Mouse (Mus musculus): Measurements from ENCODE around the gene Pgs1. TPM values are rescaled to one million over a fixed set of nuclear protein-coding genes. Genes with fewer than 3 reads are reported as not detected.

The Pgs1 gene
- polyA plus RNA-seq, 1 experiment from 2014 or later = 14.6 TPM

DNA sequence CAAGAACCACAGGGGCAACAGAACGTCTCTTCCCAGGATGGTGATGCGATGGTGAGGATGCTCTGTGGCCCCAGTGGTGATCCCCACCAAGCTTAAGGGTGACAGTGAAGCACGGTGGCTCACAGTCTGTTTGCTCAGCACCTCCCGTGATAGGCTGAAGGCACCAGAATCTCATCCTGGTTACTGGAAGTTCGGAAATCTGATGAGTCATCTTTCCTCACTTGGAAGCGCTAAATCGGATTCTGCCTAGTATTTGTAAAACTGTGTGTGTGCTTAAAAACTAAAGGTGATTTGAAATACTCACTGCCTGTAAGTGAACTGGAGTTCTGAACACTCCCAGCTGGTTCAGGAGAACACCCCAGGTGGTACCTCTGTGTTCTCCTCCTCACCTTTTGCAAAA, 2.3 kb upstream of the Pgs1 start:
- H3K36me3 ChIP-seq (replicated peaks) = no peaks in the 10 kb centered on the region
- peaks cover 17% of the 10 kb centered on the region for H3K27me3 ChIP-seq
- no peak for ATAC-seq (ENCODE audit: insufficient read depth)
- no peak overlapping the region for H3K4me2 ChIP-seq
- no peak overlapping the region for H3K27ac ChIP-seq (replicated peaks)
- 58% methylated on average over 7 of the region's 7 CpGs for WGBS (ENCODE audit: insufficient replicate concordance)
- H3K9ac ChIP-seq = no peak overlapping the region
- peaks cover 26% of the 10 kb centered on the region for H3K4me1 ChIP-seq (replicated peaks)
- H3K9me3 ChIP-seq (replicated peaks) = no peaks in the 10 kb centered on the region
- H3K4me3 ChIP-seq (replicated peaks) = no peak overlapping the region

DNA sequence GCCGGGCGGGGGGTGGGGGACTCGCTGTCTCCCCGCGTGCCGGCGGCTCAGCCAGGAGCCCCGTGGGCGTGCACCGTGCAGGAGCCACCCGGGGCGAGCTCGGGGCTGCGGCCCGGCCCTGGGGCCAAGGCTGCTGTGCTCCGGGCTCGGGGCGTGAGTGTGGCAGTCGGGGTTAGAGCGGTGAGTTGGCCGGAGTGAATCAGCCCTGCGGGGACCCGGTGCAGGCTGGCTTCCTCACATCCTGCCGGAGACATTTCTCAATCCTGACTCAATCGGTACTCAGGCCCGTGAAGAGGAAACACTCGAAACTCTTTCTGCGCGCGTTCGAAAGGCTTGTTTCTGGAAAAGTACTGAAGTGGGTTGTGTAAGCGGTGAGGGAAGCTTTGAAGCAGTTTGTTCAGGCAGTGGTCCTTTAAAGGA, 950 bp downstream of the Pgs1 start:
- Histone ChIP-seq H3K27me3 (peaks cover 5% of the 10 kb centered on the region; the same call in 1 of the 2 replicates), H3K4me3 (replicated peaks) (peak overlapping the region; percentile 84), H3K4me2 (peak overlapping the region; percentile 94), H3K9me3 (replicated peaks) (no peaks in the 10 kb centered on the region), H3K9ac (peak overlapping the region; percentile 87), H3K36me3 (replicated peaks) (no peaks in the 10 kb centered on the region), H3K27ac (replicated peaks) (peak overlapping the region; percentile 81), H3K4me1 (replicated peaks) (peaks cover 58% of the 10 kb centered on the region)
- WGBS (ENCODE audit: insufficient replicate concordance) = under 1% methylated on average over 32 of the region's 32 CpGs
- ATAC-seq (ENCODE audit: insufficient read depth) = peak; percentile 77

DNA sequence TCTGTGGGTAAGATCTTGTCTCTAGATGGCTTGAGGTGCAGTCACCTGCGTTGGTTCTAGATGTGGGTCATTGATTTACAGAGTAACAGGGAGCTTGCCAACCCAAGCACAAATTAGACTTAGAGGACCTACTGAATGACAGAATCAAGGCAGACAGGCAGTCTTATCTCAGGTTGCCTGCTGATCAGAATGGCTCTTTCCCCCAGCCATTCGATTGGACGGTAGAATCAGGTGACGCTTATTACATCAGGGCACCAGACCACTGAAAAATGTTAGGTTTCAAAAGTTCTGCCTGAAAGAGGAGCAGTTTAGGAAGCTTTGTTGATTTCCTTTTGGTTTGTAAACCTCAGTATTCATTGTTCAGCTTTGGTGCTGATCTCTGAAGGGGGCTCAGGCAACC, 1.9 kb downstream of the Pgs1 start:
- 21% methylated on average over 4 of the region's 4 CpGs for whole genome bisulfite sequencing (ENCODE audit: insufficient replicate concordance)

DNA sequence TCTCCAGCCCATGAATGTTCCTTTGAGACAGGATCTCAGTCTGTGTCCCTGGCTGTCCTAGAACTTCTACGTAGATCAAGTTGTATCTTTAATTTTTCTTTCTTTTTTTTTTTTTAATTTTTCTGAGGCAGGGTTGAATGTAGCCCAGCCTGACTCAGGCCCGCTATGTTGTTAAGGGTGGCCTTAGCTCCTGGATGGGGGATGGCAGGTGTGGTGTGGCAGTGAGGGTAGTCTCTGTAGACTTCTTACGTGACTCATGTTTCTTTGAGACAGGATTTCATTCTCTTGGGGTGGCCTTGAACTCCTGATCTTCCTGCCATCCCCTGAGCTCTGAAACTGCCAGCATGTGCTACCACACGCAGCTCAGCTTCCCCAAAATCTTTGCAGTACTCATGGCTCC, 3.1 kb downstream of the Pgs1 start:
- H3K27ac ChIP-seq (replicated peaks) = peak overlapping the region; percentile 38
- H3K27me3 ChIP-seq = no peaks in the 10 kb centered on the region
- peak overlapping the region; percentile 94 for H3K4me2 ChIP-seq
- no peaks in the 10 kb centered on the region for H3K36me3 ChIP-seq (replicated peaks)
- no peaks in the 10 kb centered on the region for H3K9me3 ChIP-seq (replicated peaks)
- H3K9ac ChIP-seq = peak overlapping the region; percentile 25; the same call in 1 of the 2 replicates
- peaks cover 80% of the 10 kb centered on the region for H3K4me1 ChIP-seq (replicated peaks)
- ATAC-seq (ENCODE audit: insufficient read depth) = no peak
- peak overlapping the region; percentile 9; the same call in 1 of the 2 replicates for H3K4me3 ChIP-seq (replicated peaks)
- 66% methylated on average over 4 of the region's 4 CpGs for WGBS (ENCODE audit: insufficient replicate concordance)

More for the DNA sequence above, 1.9 kb downstream of the Pgs1 start:
- peak; percentile 37 for ATAC-seq (ENCODE audit: insufficient read depth)
- peak overlapping the region; percentile 94 for H3K4me2 ChIP-seq
- peak overlapping the region; percentile 87 for H3K9ac ChIP-seq
- H3K9me3 ChIP-seq (replicated peaks) = no peaks in the 10 kb centered on the region
- H3K4me3 ChIP-seq (replicated peaks) = peak overlapping the region; percentile 84
- peak overlapping the region; percentile 81 for H3K27ac ChIP-seq (replicated peaks)
- peaks cover 68% of the 10 kb centered on the region for H3K4me1 ChIP-seq (replicated peaks)
- peaks cover 5% of the 10 kb centered on the region; the same call in 1 of the 2 replicates for H3K27me3 ChIP-seq
- H3K36me3 ChIP-seq (replicated peaks) = no peaks in the 10 kb centered on the region

DNA sequence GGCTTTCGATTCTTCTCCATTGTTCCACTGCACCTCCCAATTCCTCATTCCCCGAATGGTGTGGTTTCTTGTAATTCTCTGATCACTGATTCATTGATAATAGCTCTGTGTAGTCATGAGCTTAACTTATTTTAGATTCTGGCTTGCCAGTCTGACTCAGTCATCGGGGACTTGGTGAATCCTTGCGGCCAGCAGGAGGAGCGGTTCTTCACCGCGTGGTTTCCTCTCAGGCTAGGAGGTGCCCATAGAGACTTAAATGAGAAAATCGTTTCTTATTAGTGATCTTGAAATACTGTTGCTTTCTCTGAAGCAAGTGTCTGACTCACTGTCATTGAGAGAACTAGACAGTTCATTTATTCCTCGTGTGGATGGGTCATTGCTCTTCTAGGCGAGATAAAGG, 3.8 kb downstream of the Pgs1 start:
- peaks cover 87% of the 10 kb centered on the region for H3K4me1 ChIP-seq (replicated peaks)

DNA sequence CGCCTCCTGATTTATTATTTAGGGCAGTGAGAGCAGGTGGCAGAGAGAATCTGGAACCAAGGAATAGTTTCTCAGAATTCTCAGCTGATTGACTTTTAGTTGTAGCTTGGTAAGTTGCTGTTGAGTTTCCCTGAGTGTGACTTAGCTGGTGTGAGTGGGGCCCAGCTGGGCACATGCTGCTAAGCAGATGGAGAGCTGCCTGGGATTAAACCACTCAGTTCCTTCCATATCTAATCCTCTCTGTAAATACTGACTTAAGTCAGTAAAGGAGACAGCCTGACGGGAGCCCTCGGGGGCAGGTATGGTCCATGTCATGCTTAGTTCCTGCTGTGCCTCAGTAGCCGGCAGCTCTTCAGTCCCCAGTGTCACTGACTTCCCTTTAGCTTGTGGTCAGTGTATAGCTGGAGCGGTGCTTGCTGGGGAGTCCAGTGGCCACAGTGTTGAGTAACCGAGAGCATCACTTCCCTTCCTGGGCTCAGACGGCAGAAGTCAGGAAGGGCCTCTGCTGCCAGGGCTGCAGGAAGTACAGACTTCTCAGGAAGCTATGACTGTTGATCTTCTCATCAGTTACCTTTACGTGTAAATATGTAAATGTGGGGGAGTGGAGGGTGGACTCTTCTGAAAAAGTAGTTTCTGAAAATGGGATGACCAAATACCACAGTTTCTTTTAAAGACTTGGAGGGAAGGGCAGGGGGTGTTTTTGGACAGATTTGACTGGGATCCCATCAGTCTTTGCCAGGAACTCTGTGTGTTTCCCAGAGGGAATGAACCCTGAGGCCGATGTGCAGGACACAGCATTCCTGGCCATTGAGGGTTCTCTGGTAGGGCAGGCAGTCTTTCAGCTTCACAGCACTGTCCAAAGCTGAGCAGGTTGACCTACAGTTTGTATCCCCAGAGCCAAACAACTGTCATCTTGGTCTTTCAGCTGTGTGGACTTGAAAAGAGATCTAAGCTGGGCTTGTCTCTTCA, 5.7 kb downstream of the Pgs1 start:
- Histone ChIP-seq H3K4me1 (replicated peaks) (peaks cover 93% of the 10 kb centered on the region), H3K9me3 (replicated peaks) (no peaks in the 10 kb centered on the region), H3K27ac (replicated peaks) (peak overlapping the region; percentile 68), H3K4me2 (0 out of 2 replicates have a peak overlapping the region, but pooled peaks have one; percentile 19), H3K9ac (no peak overlapping the region), H3K4me3 (replicated peaks) (no peak overlapping the region), H3K36me3 (replicated peaks) (no peaks in the 10 kb centered on the region), H3K27me3 (no peaks in the 10 kb centered on the region)
- no peak for ATAC-seq (ENCODE audit: insufficient read depth)
- 33% methylated on average over 9 of the region's 9 CpGs for WGBS (ENCODE audit: insufficient replicate concordance)

More for the DNA sequence above, 3.8 kb downstream of the Pgs1 start:
- no peak for ATAC-seq (ENCODE audit: insufficient read depth)
- H3K27me3 ChIP-seq = no peaks in the 10 kb centered on the region
- peak overlapping the region; percentile 9; the same call in 1 of the 2 replicates for H3K4me3 ChIP-seq (replicated peaks)
- peak overlapping the region; percentile 94 for H3K4me2 ChIP-seq
- peak overlapping the region; percentile 25; the same call in 1 of the 2 replicates for H3K9ac ChIP-seq
- H3K9me3 ChIP-seq (replicated peaks) = no peaks in the 10 kb centered on the region
- H3K27ac ChIP-seq (replicated peaks) = peak overlapping the region; percentile 38
- WGBS (ENCODE audit: insufficient replicate concordance) = 10% methylated on average over 10 of the region's 10 CpGs
- H3K36me3 ChIP-seq (replicated peaks) = no peaks in the 10 kb centered on the region

DNA sequence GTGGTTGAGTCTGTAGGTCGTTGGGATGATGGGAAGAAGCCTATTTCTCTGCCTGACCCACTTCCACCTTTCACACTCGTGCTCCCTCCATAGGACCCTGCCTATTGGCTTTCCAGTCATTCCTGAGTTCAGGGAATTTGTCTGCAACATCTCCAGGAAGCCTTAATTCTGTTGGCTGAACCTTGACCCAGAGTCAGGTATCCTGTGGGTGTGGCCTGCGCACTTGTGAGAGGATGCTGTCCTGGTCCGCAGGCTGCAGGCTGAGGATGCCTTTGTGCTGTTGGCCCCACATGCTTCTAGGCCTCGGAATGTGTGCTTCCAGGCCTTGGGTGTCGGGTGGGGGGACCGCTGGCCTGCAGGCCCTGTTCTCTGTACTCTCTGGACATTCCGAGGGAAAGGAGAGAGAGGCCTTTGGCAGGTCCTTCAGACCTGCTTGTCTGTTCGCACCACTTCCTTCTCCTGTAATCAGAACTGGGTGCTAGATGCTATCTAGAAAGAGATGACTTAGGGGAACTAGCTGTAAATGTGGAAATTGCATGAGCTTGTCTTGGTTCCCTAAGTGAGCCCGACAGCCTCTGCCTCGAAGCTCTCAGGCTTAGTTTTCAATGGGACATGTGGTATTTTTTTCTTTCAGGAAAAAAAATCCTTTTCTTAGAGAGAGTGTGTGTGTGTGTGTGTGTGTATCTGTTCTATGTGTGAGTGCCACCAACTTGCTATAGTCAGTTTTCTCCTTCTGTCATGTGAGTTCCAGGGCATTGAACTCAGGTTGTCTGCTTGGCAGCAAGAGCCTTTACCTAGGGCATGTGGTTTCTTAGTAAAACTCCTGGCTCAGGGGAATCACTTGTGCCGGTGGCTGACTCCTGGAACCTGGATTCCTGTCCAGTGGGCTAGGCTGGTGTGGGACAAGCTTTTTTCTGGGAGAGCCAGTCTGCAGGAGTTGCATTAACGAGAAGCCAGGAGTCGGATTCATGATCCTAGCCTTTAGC, 7.4 kb downstream of the Pgs1 start:
- 49% methylated on average over 14 of the region's 14 CpGs for WGBS (ENCODE audit: insufficient replicate concordance)
- Histone ChIP-seq H3K4me2 (no peak overlapping the region; the same call in 1 of the 2 replicates), H3K9ac (no peak overlapping the region)

DNA sequence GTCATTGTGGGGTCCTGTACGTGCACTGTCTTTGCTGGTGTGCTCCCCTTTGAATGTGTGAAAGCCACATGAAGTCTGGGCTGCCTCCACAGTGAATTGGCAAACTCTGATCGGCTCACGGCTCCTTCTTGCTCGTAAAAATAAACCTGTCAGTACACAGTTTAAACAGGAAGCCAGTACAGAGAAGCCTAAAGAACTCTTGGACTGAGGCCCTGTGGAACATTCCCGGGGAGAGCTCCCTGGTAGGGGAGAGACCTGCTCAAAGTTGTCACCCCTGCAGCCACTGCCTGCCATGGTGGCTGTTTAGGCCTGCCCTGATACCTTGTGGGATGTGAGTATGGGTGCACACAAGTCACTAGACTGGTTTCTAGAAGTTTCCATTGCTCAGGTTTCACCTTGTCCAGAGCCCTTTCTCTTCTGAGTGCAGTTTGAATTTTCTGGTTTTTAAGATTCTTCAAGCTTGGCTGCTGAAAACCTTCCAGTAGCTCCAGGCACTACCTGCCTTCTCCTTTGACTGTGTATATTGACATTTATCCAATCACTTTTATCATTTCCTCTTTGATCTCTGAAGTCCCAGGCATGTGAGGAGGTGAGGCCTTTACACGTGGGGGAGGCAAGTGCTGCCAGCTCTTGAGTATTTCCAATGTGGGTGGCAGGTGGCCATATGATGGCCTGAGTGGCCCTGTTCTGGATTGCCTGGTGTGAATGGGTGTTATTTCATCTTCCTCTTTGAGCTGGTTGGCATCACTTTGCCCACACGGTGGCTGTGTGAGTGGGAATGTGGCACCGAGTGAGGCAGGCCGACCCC, 8.4 kb downstream of the Pgs1 start:
- Histone ChIP-seq H3K27me3 (no peaks in the 10 kb centered on the region), H3K4me3 (replicated peaks) (no peak overlapping the region), H3K4me1 (replicated peaks) (peaks cover 83% of the 10 kb centered on the region), H3K4me2 (no peak overlapping the region), H3K27ac (replicated peaks) (peak overlapping the region; percentile 42), H3K9ac (no peak overlapping the region), H3K36me3 (replicated peaks) (peaks cover 15% of the 10 kb centered on the region), H3K9me3 (replicated peaks) (no peaks in the 10 kb centered on the region)
- ATAC-seq (ENCODE audit: insufficient read depth) = no peak
- 48% methylated on average over 9 of the region's 9 CpGs for WGBS (ENCODE audit: insufficient replicate concordance)

More for the DNA sequence above, 7.4 kb downstream of the Pgs1 start:
- no peak for ATAC-seq (ENCODE audit: insufficient read depth)
- Histone ChIP-seq H3K9me3 (replicated peaks) (no peaks in the 10 kb centered on the region), H3K36me3 (replicated peaks) (peaks cover 5% of the 10 kb centered on the region; the same call in 1 of the 2 replicates), H3K27me3 (no peaks in the 10 kb centered on the region), H3K4me1 (replicated peaks) (peaks cover 83% of the 10 kb centered on the region), H3K4me3 (replicated peaks) (no peak overlapping the region), H3K27ac (replicated peaks) (peak overlapping the region; percentile 42; the same call in 1 of the 2 replicates)

DNA sequence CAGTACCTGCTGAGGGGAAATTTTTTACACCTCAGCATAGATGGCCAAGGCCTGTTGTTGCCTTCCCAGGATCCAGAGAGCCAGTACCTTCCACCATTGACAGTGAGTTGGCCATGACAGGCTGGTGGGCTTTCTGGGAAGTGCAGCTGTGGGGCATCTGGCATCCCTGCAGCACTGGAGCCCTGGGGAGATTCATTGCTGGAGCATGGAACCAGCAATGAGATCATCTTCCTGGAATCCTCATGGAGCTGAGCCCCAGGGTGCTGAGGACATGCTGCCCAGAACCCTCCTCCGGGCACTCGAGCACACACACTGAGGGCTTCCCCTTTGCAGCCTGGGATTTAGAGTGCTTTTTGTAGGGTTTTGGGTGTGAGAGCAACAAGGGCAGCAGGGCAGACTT, 9.2 kb downstream of the Pgs1 start:
- H3K27ac ChIP-seq (replicated peaks) = no peak overlapping the region
- H3K27me3 ChIP-seq = no peaks in the 10 kb centered on the region
- H3K4me2 ChIP-seq = no peak overlapping the region
- ATAC-seq (ENCODE audit: insufficient read depth) = no peak
- H3K9me3 ChIP-seq (replicated peaks) = no peaks in the 10 kb centered on the region
- H3K9ac ChIP-seq = no peak overlapping the region
- peaks cover 83% of the 10 kb centered on the region for H3K4me1 ChIP-seq (replicated peaks)
- H3K36me3 ChIP-seq (replicated peaks) = peaks cover 23% of the 10 kb centered on the region
- H3K4me3 ChIP-seq (replicated peaks) = no peak overlapping the region
- 58% methylated on average over 2 of the region's 2 CpGs for WGBS (ENCODE audit: insufficient replicate concordance)

DNA sequence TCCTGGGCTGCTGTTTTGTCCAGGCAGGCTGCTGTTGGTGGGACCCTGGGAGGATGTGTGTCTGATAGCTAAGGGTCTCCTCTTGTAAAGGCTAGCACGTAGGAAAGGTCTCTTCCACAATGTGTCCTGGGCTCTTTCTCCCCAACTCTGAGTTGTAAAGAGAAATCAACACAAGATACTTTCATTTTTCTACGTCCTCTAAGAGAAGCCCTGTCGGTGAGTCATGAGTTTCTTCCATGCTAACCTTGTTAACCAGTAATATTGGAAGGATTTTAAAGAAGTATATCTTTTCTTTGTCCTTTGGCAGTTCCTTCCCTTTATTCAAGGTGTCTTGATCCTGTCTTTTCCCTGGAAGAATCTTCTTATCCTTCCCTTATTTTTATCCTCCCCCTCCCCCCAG, 9.6 kb downstream of the Pgs1 start:
- H3K27ac ChIP-seq (replicated peaks) = 0 out of 2 replicates have a peak overlapping the region, but pooled peaks have one; percentile 14
- peaks cover 83% of the 10 kb centered on the region for H3K4me1 ChIP-seq (replicated peaks)
- H3K9me3 ChIP-seq (replicated peaks) = no peaks in the 10 kb centered on the region
- no peak for ATAC-seq (ENCODE audit: insufficient read depth)
- H3K27me3 ChIP-seq = no peaks in the 10 kb centered on the region
- peaks cover 25% of the 10 kb centered on the region for H3K36me3 ChIP-seq (replicated peaks)
- H3K4me3 ChIP-seq (replicated peaks) = no peak overlapping the region
- H3K4me2 ChIP-seq = no peak overlapping the region
- no peak overlapping the region for H3K9ac ChIP-seq
- WGBS (ENCODE audit: insufficient replicate concordance) = 62% methylated on average over 3 of the region's 3 CpGs

All from liver, embryonic 15.5 days (tissue).